Mouse (Mus musculus) CH12F3 (cell line): ENCODE measurements around the gene Cmc1.

Source experiments
- in situ Hi-C: fragments of 300-500 bp; cut with MboI; formaldehyde crosslinking; loops from 2 replicates; pipeline ENCODE4 v1.14.3; 2020; ENCODE audit warnings: low sequenced_read_pairs

Gene Cmc1

GRCm38 (mm10) chr9:118040218-118041021 lies 109.6 kb downstream of the Cmc1 start, which contains the start of gene Azi2:
Gene Azi2 (plus strand): TSS chr9:118040499.
- in situ Hi-C loops: no loop called here

GRCm38 (mm10) chr9:118034990-118035389 lies 115.0 kb downstream of the Cmc1 start:
- in situ Hi-C loops: no loop called here

GRCm38 (mm10) chr9:118031694-118032093 lies 118.3 kb downstream of the Cmc1 start:
- in situ Hi-C loops: no loop called here

GRCm38 (mm10) chr9:118030252-118030651 lies 119.7 kb downstream of the Cmc1 start:
- in situ Hi-C loops: no loop called here

GRCm38 (mm10) chr9:118029490-118029889 lies 120.5 kb downstream of the Cmc1 start:
- in situ Hi-C loops: no loop called here

- in situ Hi-C loops: no loop called here
These were observed 125.0 kb downstream of the Cmc1 start for GRCm38 (mm10) chr9:118024966-118025365.
